12 mouse cellular contexts compared by ENCODE assay signal in the genomic region with DNA sequence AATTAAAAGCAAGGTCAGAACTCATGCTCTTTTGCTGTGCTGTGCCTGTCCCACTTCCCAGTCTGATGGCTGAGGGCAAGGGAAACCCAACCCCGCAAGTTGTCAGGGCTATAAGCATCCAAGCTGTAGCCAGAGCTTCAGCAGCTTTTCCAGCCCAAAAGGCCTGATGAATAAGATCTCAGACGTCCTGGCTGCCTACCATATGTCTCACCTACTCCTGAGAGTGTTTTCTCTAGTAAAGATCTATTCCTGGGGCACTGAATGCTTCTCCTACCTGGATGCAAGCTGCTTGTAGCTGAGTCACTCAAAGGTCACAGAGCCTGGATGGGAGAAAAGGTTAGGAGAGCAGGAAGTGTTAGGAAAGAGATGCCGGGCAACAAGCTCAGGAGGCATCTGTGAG.
"Had no signal": no experiment of that assay in that cellular context is flagged by ENCODE, and none has a peak within 500 bp of the region (broad histone marks: within the 10 kb centered on the region; RNA-seq: fewer than 3 reads in every experiment).

No protein-coding gene starts in this region.

- DNase-seq: kidney, postnatal 25 days; layer of hippocampus, adult 9-11 months; layer of hippocampus, postnatal 36 days; liver, embryonic 13.5 days; lung, adult 2 months; thymus, adult 18-20 months; thymus, postnatal 36 days had no signal

- H3K9me3 ChIP-seq: liver, embryonic 13.5 days; midbrain, embryonic 13.5 days had no signal

- H3K4me3 ChIP-seq: layer of hippocampus, adult 2 months; left cerebral cortex, adult 2 months; liver, embryonic 13.5 days; midbrain, embryonic 13.5 days had no signal

- H3K36me3 ChIP-seq: liver, embryonic 13.5 days; midbrain, embryonic 13.5 days had no signal

- H3K4me1 ChIP-seq: midbrain, embryonic 13.5 days had no signal

- H3K4me2 ChIP-seq: liver, embryonic 13.5 days; midbrain, embryonic 13.5 days had no signal

- H3K9ac ChIP-seq: liver, embryonic 13.5 days; midbrain, embryonic 13.5 days had no signal

- ATAC-seq: midbrain, embryonic 13.5 days had no signal

- H3K27ac ChIP-seq: kidney, postnatal 0 days; layer of hippocampus, adult 2 months; left cerebral cortex, adult 2 months; liver, embryonic 13.5 days; macrophage; midbrain, embryonic 13.5 days had no signal

- H3K27me3 ChIP-seq: liver, embryonic 13.5 days; midbrain, embryonic 13.5 days had no signal
